Mouse (Mus musculus): ENCODE measurements at regions not wholly inside any gene's neighbourhood (a gene's known extent, or its start where the extent isn't known, plus 50 kb on each side); places are given as distances from the start of the nearest gene placed in this dataset.

- H3K4me3 ChIP-seq (replicated peaks): no peak overlapping the region
- H3K9me3 ChIP-seq: no peaks in the 10 kb centered on the region
- no peaks in the 10 kb centered on the region for H3K27me3 ChIP-seq (replicated peaks)
- peaks cover 100% of the 10 kb centered on the region for H3K36me3 ChIP-seq (replicated peaks; ENCODE audit: low read length)
- peaks cover 100% of the 10 kb centered on the region for H3K4me1 ChIP-seq
- TF ChIP-seq FLI1 (IDR thresholded peaks at IDR 0.05; ENCODE audit: low read length): no peak
- TF ChIP-seq GATA1 (IDR thresholded peaks at IDR 0.05; ENCODE audit: borderline replicate concordance, low read length): no peak
Measured at GRCm38 (mm10) chr6:31073338-31073737, 114.5 kb upstream of the Klf14 start.

- Histone ChIP-seq H3K4me3 (replicated peaks) (no peak overlapping the region), H3K27me3 (replicated peaks) (no peaks in the 10 kb centered on the region), H3K9me3 (no peaks in the 10 kb centered on the region), H3K36me3 (replicated peaks; ENCODE audit: low read length) (peaks cover 100% of the 10 kb centered on the region), H3K4me1 (peaks cover 100% of the 10 kb centered on the region)
- no peak for TF ChIP-seq GATA1 (IDR thresholded peaks at IDR 0.05; ENCODE audit: borderline replicate concordance, low read length)
- no peak for TF ChIP-seq FLI1 (IDR thresholded peaks at IDR 0.05; ENCODE audit: low read length)
Measured at GRCm38 (mm10) chr6:31074394-31074793, 115.5 kb upstream of the Klf14 start.

GRCm38 (mm10) chr6:31075209-31075571 is 116.3 kb upstream of the Klf14 start:
- Histone ChIP-seq H3K36me3 (replicated peaks; ENCODE audit: low read length) (peaks cover 100% of the 10 kb centered on the region), H3K4me3 (replicated peaks) (peak overlapping the region; percentile 57)

GRCm38 (mm10) chr6:31075572-31076477 is 116.9 kb upstream of the Klf14 start:
- peaks cover 100% of the 10 kb centered on the region for H3K36me3 ChIP-seq (replicated peaks; ENCODE audit: low read length)
- peaks cover 100% of the 10 kb centered on the region for H3K4me1 ChIP-seq
- peak overlapping the region; percentile 57 for H3K4me3 ChIP-seq (replicated peaks)
- TF ChIP-seq FLI1 (IDR thresholded peaks at IDR 0.05; ENCODE audit: low read length): no peak
- TF ChIP-seq GATA1 (IDR thresholded peaks at IDR 0.05; ENCODE audit: borderline replicate concordance, low read length): no peak
- H3K27me3 ChIP-seq (replicated peaks): no peaks in the 10 kb centered on the region
- H3K9me3 ChIP-seq: no peaks in the 10 kb centered on the region

More at GRCm38 (mm10) chr6:31075209-31075571, 116.3 kb upstream of the Klf14 start:
- H3K9me3 ChIP-seq: no peaks in the 10 kb centered on the region
- TF ChIP-seq FLI1 (IDR thresholded peaks at IDR 0.05; ENCODE audit: low read length) (no peak), GATA1 (IDR thresholded peaks at IDR 0.05; ENCODE audit: borderline replicate concordance, low read length) (no peak)
- H3K4me1 ChIP-seq: peaks cover 100% of the 10 kb centered on the region
- no peaks in the 10 kb centered on the region for H3K27me3 ChIP-seq (replicated peaks)

- Histone ChIP-seq H3K27me3 (replicated peaks) (no peaks in the 10 kb centered on the region), H3K4me1 (peaks cover 100% of the 10 kb centered on the region), H3K36me3 (replicated peaks; ENCODE audit: low read length) (peaks cover 100% of the 10 kb centered on the region), H3K9me3 (no peaks in the 10 kb centered on the region), H3K4me3 (replicated peaks) (no peak overlapping the region)
- no peak for TF ChIP-seq GATA1 (IDR thresholded peaks at IDR 0.05; ENCODE audit: borderline replicate concordance, low read length)
- no peak for TF ChIP-seq FLI1 (IDR thresholded peaks at IDR 0.05; ENCODE audit: low read length)
Measured at GRCm38 (mm10) chr6:31076478-31076834, 117.6 kb upstream of the Klf14 start.

- no peak for TF ChIP-seq FLI1 (IDR thresholded peaks at IDR 0.05; ENCODE audit: low read length)
- TF ChIP-seq GATA1 (IDR thresholded peaks at IDR 0.05; ENCODE audit: borderline replicate concordance, low read length): no peak
- H3K36me3 ChIP-seq (replicated peaks; ENCODE audit: low read length): peaks cover 100% of the 10 kb centered on the region
- H3K27me3 ChIP-seq (replicated peaks): no peaks in the 10 kb centered on the region
- H3K4me1 ChIP-seq: peaks cover 100% of the 10 kb centered on the region
- no peaks in the 10 kb centered on the region for H3K9me3 ChIP-seq
- H3K4me3 ChIP-seq (replicated peaks): peak overlapping the region; percentile 42
Measured at GRCm38 (mm10) chr6:31077216-31077615, 118.3 kb upstream of the Klf14 start.

GRCm38 (mm10) chr6:31077779-31078178 is 118.9 kb upstream of the Klf14 start:
- Histone ChIP-seq H3K27me3 (replicated peaks) (no peaks in the 10 kb centered on the region), H3K4me1 (peaks cover 100% of the 10 kb centered on the region), H3K36me3 (replicated peaks; ENCODE audit: low read length) (peaks cover 100% of the 10 kb centered on the region), H3K9me3 (no peaks in the 10 kb centered on the region), H3K4me3 (replicated peaks) (no peak overlapping the region)
- no peak for TF ChIP-seq FLI1 (IDR thresholded peaks at IDR 0.05; ENCODE audit: low read length)
- no peak for TF ChIP-seq GATA1 (IDR thresholded peaks at IDR 0.05; ENCODE audit: borderline replicate concordance, low read length)

GRCm38 (mm10) chr6:31078413-31078812 is 119.5 kb upstream of the Klf14 start:
- peaks cover 100% of the 10 kb centered on the region for H3K36me3 ChIP-seq (replicated peaks; ENCODE audit: low read length)

GRCm38 (mm10) chr6:31079586-31080259 is 120.8 kb upstream of the Klf14 start:
- Histone ChIP-seq H3K4me1 (peaks cover 100% of the 10 kb centered on the region), H3K36me3 (replicated peaks; ENCODE audit: low read length) (peaks cover 100% of the 10 kb centered on the region), H3K9me3 (no peaks in the 10 kb centered on the region), H3K4me3 (replicated peaks) (peak overlapping the region; percentile 39), H3K27me3 (replicated peaks) (no peaks in the 10 kb centered on the region)
- no peak for TF ChIP-seq FLI1 (IDR thresholded peaks at IDR 0.05; ENCODE audit: low read length)
- TF ChIP-seq GATA1 (IDR thresholded peaks at IDR 0.05; ENCODE audit: borderline replicate concordance, low read length): no peak

More at GRCm38 (mm10) chr6:31078413-31078812, 119.5 kb upstream of the Klf14 start:
- Histone ChIP-seq H3K4me1 (peaks cover 100% of the 10 kb centered on the region), H3K27me3 (replicated peaks) (no peaks in the 10 kb centered on the region), H3K4me3 (replicated peaks) (peak overlapping the region; percentile 29), H3K9me3 (no peaks in the 10 kb centered on the region)
- no peak for TF ChIP-seq GATA1 (IDR thresholded peaks at IDR 0.05; ENCODE audit: borderline replicate concordance, low read length)
- TF ChIP-seq FLI1 (IDR thresholded peaks at IDR 0.05; ENCODE audit: low read length): no peak

GRCm38 (mm10) chr6:31080279-31080678 is 121.4 kb upstream of the Klf14 start:
- Histone ChIP-seq H3K4me1 (peaks cover 100% of the 10 kb centered on the region), H3K27me3 (replicated peaks) (no peaks in the 10 kb centered on the region), H3K4me3 (replicated peaks) (peak overlapping the region; percentile 54), H3K36me3 (replicated peaks; ENCODE audit: low read length) (peaks cover 100% of the 10 kb centered on the region), H3K9me3 (no peaks in the 10 kb centered on the region)
- TF ChIP-seq GATA1 (IDR thresholded peaks at IDR 0.05; ENCODE audit: borderline replicate concordance, low read length) (no peak), FLI1 (IDR thresholded peaks at IDR 0.05; ENCODE audit: low read length) (no peak)

Data from megakaryocyte, embryonic 14.5 days (primary cell).